Mouse (Mus musculus): ENCODE data around the gene St6galnac5.

The St6galnac5 gene

GRCm38 (mm10) chr3:152867654-152868525 lies 114.2 kb downstream of the St6galnac5 start:
- DNase-seq (ENCODE audit: low spot score): no peak

- DNase-seq (ENCODE audit: low spot score): no peak
Observed at GRCm38 (mm10) chr3:152866035-152866965, 115.7 kb downstream of the St6galnac5 start.

- no peak for DNase-seq (ENCODE audit: low spot score)
Observed at GRCm38 (mm10) chr3:152861978-152862377, 120.1 kb downstream of the St6galnac5 start.

GRCm38 (mm10) chr3:152861450-152861849 lies 120.6 kb downstream of the St6galnac5 start:
- DNase-seq (ENCODE audit: low spot score): no peak

GRCm38 (mm10) chr3:152856095-152856494 lies 126.0 kb downstream of the St6galnac5 start:
- DNase-seq (ENCODE audit: low spot score): no peak

- DNase-seq (ENCODE audit: low spot score): no peak
Observed at GRCm38 (mm10) chr3:152855006-152855614, 126.9 kb downstream of the St6galnac5 start.

- DNase-seq (ENCODE audit: low spot score): no peak
Observed at GRCm38 (mm10) chr3:152843925-152844324, 138.1 kb downstream of the St6galnac5 start.

- no peak for DNase-seq (ENCODE audit: low spot score)
Observed at GRCm38 (mm10) chr3:152842648-152843047, 139.4 kb downstream of the St6galnac5 start.

GRCm38 (mm10) chr3:152841264-152841663 lies 140.8 kb downstream of the St6galnac5 start:
- DNase-seq (ENCODE audit: low spot score): no peak

GRCm38 (mm10) chr3:152837938-152838337 lies 144.1 kb downstream of the St6galnac5 start:
- no peak for DNase-seq (ENCODE audit: low spot score)

- DNase-seq (ENCODE audit: low spot score): no peak
Observed at GRCm38 (mm10) chr3:152837407-152837806, 144.6 kb downstream of the St6galnac5 start.

- no peak for DNase-seq (ENCODE audit: low spot score)
Observed at GRCm38 (mm10) chr3:152832436-152832835, 149.6 kb downstream of the St6galnac5 start.

- DNase-seq (ENCODE audit: low spot score): no peak
Observed at GRCm38 (mm10) chr3:152831974-152832373, 150.1 kb downstream of the St6galnac5 start.

GRCm38 (mm10) chr3:152831377-152831776 lies 150.7 kb downstream of the St6galnac5 start:
- DNase-seq (ENCODE audit: low spot score): no peak

- DNase-seq (ENCODE audit: low spot score): no peak
Observed at GRCm38 (mm10) chr3:152821202-152821601, 160.8 kb downstream of the St6galnac5 start.

- no peak for DNase-seq (ENCODE audit: low spot score)
Observed at GRCm38 (mm10) chr3:152820406-152820805, 161.6 kb downstream of the St6galnac5 start.

GRCm38 (mm10) chr3:152815110-152815509 lies 166.9 kb downstream of the St6galnac5 start:
- no peak for DNase-seq (ENCODE audit: low spot score)

GRCm38 (mm10) chr3:152813905-152814304 lies 168.1 kb downstream of the St6galnac5 start:
- no peak for DNase-seq (ENCODE audit: low spot score)

GRCm38 (mm10) chr3:152799738-152800431 lies 182.2 kb downstream of the St6galnac5 start:
- no peak for DNase-seq (ENCODE audit: low spot score)

GRCm38 (mm10) chr3:152797354-152797753 lies 184.7 kb downstream of the St6galnac5 start:
- DNase-seq (ENCODE audit: low spot score): no peak

GRCm38 (mm10) chr3:152796216-152796615 lies 185.8 kb downstream of the St6galnac5 start:
- no peak for DNase-seq (ENCODE audit: low spot score)

- no peak for DNase-seq (ENCODE audit: low spot score)
Observed at GRCm38 (mm10) chr3:152793006-152793405, 189.0 kb downstream of the St6galnac5 start.

All from T-cell, adult 2 months (primary cell).